Mouse (Mus musculus): ENCODE data around the gene Slc16a4. TPM values are rescaled to one million over a fixed set of nuclear protein-coding genes. Genes with fewer than 3 reads are reported as not detected.

Slc16a4 gene
- polyA plus RNA-seq (2012; rRNA removed), result 2.5 and 2.8 TPM in 2 replicates

GRCm38 (mm10) chr3:107290764-107291381 is at the start of gene Slc16a4:
Gene Slc16a4, plus strand, starts transcription at chr3:107291230.
- Histone ChIP-seq H3K27ac (ENCODE audit: insufficient read depth, low read length) (peak within 1 kb of the TSS; percentile 85; the same call in 1 of the 2 replicates), H3K4me3 (ENCODE audit: insufficient read depth, low read length) (no peak within 1 kb of the TSS), H3K4me1 (ENCODE audit: control insufficient read depth, insufficient read depth, low read length) (no peaks in the 10 kb centered on the region; the same call in 1 of the 2 replicates)
- TF ChIP-seq POLR2A (IDR thresholded peaks at IDR 0.05; ENCODE audit: extremely low read depth, insufficient read depth, low read length) (no peak), CTCF (IDR thresholded peaks at IDR 0.05; ENCODE audit: extremely low read depth, insufficient read depth, low read length) (no peak)

GRCm38 (mm10) chr3:107241389-107242094 is 49.5 kb upstream of the Slc16a4 start:
- no peak overlapping the region for H3K4me3 ChIP-seq (ENCODE audit: insufficient read depth, low read length)
- no peak overlapping the region for H3K27ac ChIP-seq (ENCODE audit: insufficient read depth, low read length)
- no peak for TF ChIP-seq CTCF (IDR thresholded peaks at IDR 0.05; ENCODE audit: extremely low read depth, insufficient read depth, low read length)
- TF ChIP-seq POLR2A (IDR thresholded peaks at IDR 0.05; ENCODE audit: extremely low read depth, insufficient read depth, low read length), result no peak
- H3K4me1 ChIP-seq (ENCODE audit: control insufficient read depth, insufficient read depth, low read length), result no peaks in the 10 kb centered on the region

DNA sequence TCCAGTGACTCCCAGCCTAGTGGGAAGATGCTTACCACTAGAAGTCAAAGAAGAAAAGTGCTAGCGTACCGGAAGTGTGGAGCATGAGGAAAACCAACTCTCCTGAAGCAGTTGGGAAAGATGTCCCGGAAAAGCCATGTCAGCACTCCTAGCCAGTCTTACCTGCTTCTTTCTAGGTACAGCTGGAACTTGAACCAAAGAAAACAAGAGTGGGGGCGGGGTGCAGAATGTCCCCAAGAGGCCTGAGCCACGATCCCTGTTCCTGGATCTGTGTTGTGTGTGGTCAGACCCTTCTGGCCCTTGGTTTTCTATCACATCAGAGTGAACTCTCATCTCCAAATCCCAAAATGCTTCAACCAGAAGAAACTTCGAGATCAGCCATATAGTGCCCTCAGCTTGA is 44.2 kb upstream of the Slc16a4 start:
- no peaks in the 10 kb centered on the region for H3K4me1 ChIP-seq (ENCODE audit: control insufficient read depth, insufficient read depth, low read length)
- TF ChIP-seq CTCF (IDR thresholded peaks at IDR 0.05; ENCODE audit: extremely low read depth, insufficient read depth, low read length) (no peak), POLR2A (IDR thresholded peaks at IDR 0.05; ENCODE audit: extremely low read depth, insufficient read depth, low read length) (no peak)
- H3K27ac ChIP-seq (ENCODE audit: insufficient read depth, low read length), result no peak overlapping the region
- no peak overlapping the region for H3K4me3 ChIP-seq (ENCODE audit: insufficient read depth, low read length)

- Histone ChIP-seq H3K27ac (ENCODE audit: insufficient read depth, low read length) (no peak overlapping the region), H3K4me1 (ENCODE audit: control insufficient read depth, insufficient read depth, low read length) (no peaks in the 10 kb centered on the region), H3K4me3 (ENCODE audit: insufficient read depth, low read length) (no peak overlapping the region)
- TF ChIP-seq POLR2A (IDR thresholded peaks at IDR 0.05; ENCODE audit: extremely low read depth, insufficient read depth, low read length) (no peak), CTCF (IDR thresholded peaks at IDR 0.05; ENCODE audit: extremely low read depth, insufficient read depth, low read length) (no peak)
Measured at GRCm38 (mm10) chr3:107249042-107249441, 42.0 kb upstream of the Slc16a4 start.

- H3K27ac ChIP-seq (ENCODE audit: insufficient read depth, low read length), result no peak overlapping the region
- no peaks in the 10 kb centered on the region for H3K4me1 ChIP-seq (ENCODE audit: control insufficient read depth, insufficient read depth, low read length)
- H3K4me3 ChIP-seq (ENCODE audit: insufficient read depth, low read length), result no peak overlapping the region
- TF ChIP-seq CTCF (IDR thresholded peaks at IDR 0.05; ENCODE audit: extremely low read depth, insufficient read depth, low read length) (no peak), POLR2A (IDR thresholded peaks at IDR 0.05; ENCODE audit: extremely low read depth, insufficient read depth, low read length) (no peak)
Measured at GRCm38 (mm10) chr3:107250320-107250719, 40.7 kb upstream of the Slc16a4 start.

DNA sequence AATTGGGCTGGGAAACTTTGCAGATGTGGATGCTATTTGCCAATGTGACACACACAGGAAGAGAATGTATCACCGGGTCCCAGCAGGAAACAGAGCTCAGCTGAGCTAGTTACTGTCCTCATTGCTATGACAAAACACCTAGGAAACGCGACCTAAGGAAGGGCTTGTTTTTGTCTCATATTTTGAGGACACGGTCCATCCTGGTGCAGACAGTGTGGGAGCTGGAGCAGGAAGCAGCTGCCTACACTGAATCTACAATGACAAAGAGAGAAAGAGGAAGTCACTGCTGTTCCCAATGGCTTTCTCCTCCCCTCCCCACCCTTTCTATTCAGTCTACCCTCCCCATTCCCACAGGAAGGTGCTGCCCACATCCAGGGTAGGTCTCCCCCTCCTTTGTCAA is 39.0 kb upstream of the Slc16a4 start:
- no peak overlapping the region for H3K4me3 ChIP-seq (ENCODE audit: insufficient read depth, low read length)
- TF ChIP-seq CTCF (IDR thresholded peaks at IDR 0.05; ENCODE audit: extremely low read depth, insufficient read depth, low read length) (no peak), POLR2A (IDR thresholded peaks at IDR 0.05; ENCODE audit: extremely low read depth, insufficient read depth, low read length) (no peak)
- H3K4me1 ChIP-seq (ENCODE audit: control insufficient read depth, insufficient read depth, low read length), result no peaks in the 10 kb centered on the region
- H3K27ac ChIP-seq (ENCODE audit: insufficient read depth, low read length), result no peak overlapping the region

- H3K4me3 ChIP-seq (ENCODE audit: insufficient read depth, low read length), result no peak overlapping the region
- no peak overlapping the region for H3K27ac ChIP-seq (ENCODE audit: insufficient read depth, low read length)
- TF ChIP-seq CTCF (IDR thresholded peaks at IDR 0.05; ENCODE audit: extremely low read depth, insufficient read depth, low read length) (no peak), POLR2A (IDR thresholded peaks at IDR 0.05; ENCODE audit: extremely low read depth, insufficient read depth, low read length) (no peak)
- H3K4me1 ChIP-seq (ENCODE audit: control insufficient read depth, insufficient read depth, low read length), result no peaks in the 10 kb centered on the region; the same call in 1 of the 2 replicates
Measured at GRCm38 (mm10) chr3:107253925-107254324, 37.1 kb upstream of the Slc16a4 start.

DNA sequence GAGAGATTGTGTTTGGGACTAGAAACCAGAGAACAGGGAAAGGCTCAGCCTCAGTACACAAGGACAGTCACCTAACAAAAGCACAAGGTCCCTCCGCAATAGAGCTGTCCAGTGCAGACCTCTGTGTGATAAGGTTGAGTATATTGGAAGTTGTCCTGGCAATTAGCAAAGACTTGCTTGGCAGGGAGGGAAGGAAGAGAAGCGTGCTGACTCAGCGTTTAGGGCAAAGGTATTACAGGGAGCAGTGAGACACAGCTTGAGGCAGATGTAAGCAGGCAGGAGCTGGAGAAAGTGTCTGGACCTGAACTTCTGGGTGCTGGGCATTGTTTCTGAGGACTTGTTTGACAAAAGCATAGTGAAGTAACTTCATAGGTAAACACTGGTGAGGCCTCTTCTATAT is 35.0 kb upstream of the Slc16a4 start:
- Histone ChIP-seq H3K27ac (ENCODE audit: insufficient read depth, low read length) (no peak overlapping the region), H3K4me3 (ENCODE audit: insufficient read depth, low read length) (no peak overlapping the region), H3K4me1 (ENCODE audit: control insufficient read depth, insufficient read depth, low read length) (peaks cover 3% of the 10 kb centered on the region)
- no peak for TF ChIP-seq CTCF (IDR thresholded peaks at IDR 0.05; ENCODE audit: extremely low read depth, insufficient read depth, low read length)
- TF ChIP-seq POLR2A (IDR thresholded peaks at IDR 0.05; ENCODE audit: extremely low read depth, insufficient read depth, low read length), result no peak

GRCm38 (mm10) chr3:107256724-107257123 is 34.3 kb upstream of the Slc16a4 start:
- Histone ChIP-seq H3K4me3 (ENCODE audit: insufficient read depth, low read length) (no peak overlapping the region), H3K4me1 (ENCODE audit: control insufficient read depth, insufficient read depth, low read length) (peaks cover 3% of the 10 kb centered on the region), H3K27ac (ENCODE audit: insufficient read depth, low read length) (no peak overlapping the region)
- TF ChIP-seq CTCF (IDR thresholded peaks at IDR 0.05; ENCODE audit: extremely low read depth, insufficient read depth, low read length) (no peak), POLR2A (IDR thresholded peaks at IDR 0.05; ENCODE audit: extremely low read depth, insufficient read depth, low read length) (no peak)

DNA sequence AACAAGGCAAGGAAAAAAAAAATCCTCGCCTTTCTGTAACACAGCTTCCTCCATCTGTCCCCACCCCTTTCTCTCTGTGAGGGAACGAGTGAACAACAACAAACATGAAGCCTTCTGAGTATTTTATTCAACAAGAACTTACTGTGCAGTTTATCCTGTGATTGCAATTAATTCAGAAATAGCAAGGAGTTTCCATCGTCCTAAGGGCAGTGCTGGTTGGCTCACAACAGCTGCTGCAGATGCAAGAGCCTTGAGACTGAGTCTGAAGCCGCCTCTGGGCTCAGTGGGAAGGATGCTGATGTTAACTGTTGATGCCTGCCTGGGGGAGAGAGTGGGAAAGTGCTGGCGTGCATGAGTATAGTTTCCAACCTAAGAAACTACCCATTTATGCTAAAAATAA is 33.1 kb upstream of the Slc16a4 start:
- Histone ChIP-seq H3K4me3 (ENCODE audit: insufficient read depth, low read length) (no peak overlapping the region), H3K4me1 (ENCODE audit: control insufficient read depth, insufficient read depth, low read length) (peaks cover 3% of the 10 kb centered on the region), H3K27ac (ENCODE audit: insufficient read depth, low read length) (no peak overlapping the region)
- TF ChIP-seq POLR2A (IDR thresholded peaks at IDR 0.05; ENCODE audit: extremely low read depth, insufficient read depth, low read length) (no peak), CTCF (IDR thresholded peaks at IDR 0.05; ENCODE audit: extremely low read depth, insufficient read depth, low read length) (no peak)

Measured in cortical plate, adult 2 months (tissue).